Mouse (Mus musculus) hematopoietic stem cell, adult 5-6 weeks (primary cell): Measurements from ENCODE around the gene Ccdc65. TPM values are rescaled to one million over a fixed set of nuclear protein-coding genes. Genes with fewer than 3 reads are reported as not detected.

ENCODE experiments used
- ATAC-seq, 2 experiments: fragments of 125-278 bp in 1 of 2; replicated peaks in 1 of 2; 2 replicates each; pipeline ENCODE4 v1.8.0; 2016 to 2017; ENCODE audit warnings: inconsistent platforms in 2 of 2, mild to moderate bottlenecking in 2 of 2, moderate number of reproducible peaks in 2 of 2, low read depth in 1 of 2, moderate TSS enrichment in 1 of 2; ENCODE audit not compliant: low FRiP score in 2 of 2, poor library complexity in 2 of 2, severe bottlenecking in 2 of 2, insufficient read depth in 1 of 2, low TSS enrichment in 1 of 2
- total RNA-seq: library from RNA; stranded (forward); fragments of 172-1452, 232-1000 nt; gene quantifications from 2 replicates; pipeline ENCODE4 v1.2.3, GENCODE M21; 2017

The Ccdc65 gene
- total RNA-seq, 1 experiment from 2014 or later, result not detected

GRCm38 (mm10) chr15:98683746-98684145 is 24.3 kb upstream of the Ccdc65 start:
- no peak; a peak in 1 of 4 replicates for ATAC-seq

GRCm38 (mm10) chr15:98685926-98686325 is 22.1 kb upstream of the Ccdc65 start:
- ATAC-seq, result no peak

- ATAC-seq, result no peak
Observed at GRCm38 (mm10) chr15:98689682-98690081, 18.3 kb upstream of the Ccdc65 start.

- ATAC-seq, result no peak
Observed at GRCm38 (mm10) chr15:98691486-98692147, 16.4 kb upstream of the Ccdc65 start.

GRCm38 (mm10) chr15:98692171-98692715 is 15.8 kb upstream of the Ccdc65 start:
- no peak for ATAC-seq

GRCm38 (mm10) chr15:98695726-98696125 is 12.3 kb upstream of the Ccdc65 start:
- ATAC-seq, result no peak

- no peak for ATAC-seq
Observed at GRCm38 (mm10) chr15:98696216-98696615, 11.8 kb upstream of the Ccdc65 start.

GRCm38 (mm10) chr15:98699190-98700105 is 8.6 kb upstream of the Ccdc65 start:
- ATAC-seq, result peak; percentile 86 to 93

- no peak for ATAC-seq
Observed at GRCm38 (mm10) chr15:98704312-98704711, 3.7 kb upstream of the Ccdc65 start.

GRCm38 (mm10) chr15:98710442-98710841 is 2.4 kb downstream of the Ccdc65 start:
- peak; percentile 32 to 74; a peak in 3 of 4 replicates for ATAC-seq

GRCm38 (mm10) chr15:98714230-98714652 is 6.2 kb downstream of the Ccdc65 start:
- ATAC-seq, result no peak

GRCm38 (mm10) chr15:98717301-98717700 is 9.3 kb downstream of the Ccdc65 start:
- no peak for ATAC-seq

GRCm38 (mm10) chr15:98722191-98722590 is 14.2 kb downstream of the Ccdc65 start:
- ATAC-seq, result no peak

GRCm38 (mm10) chr15:98722854-98723253 is 14.8 kb downstream of the Ccdc65 start:
- ATAC-seq, result peak; percentile 38 to 65; a peak in 3 of 4 replicates

GRCm38 (mm10) chr15:98724441-98724840 is 16.4 kb downstream of the Ccdc65 start:
- no peak for ATAC-seq

- no peak for ATAC-seq
Observed at GRCm38 (mm10) chr15:98726079-98726478, 18.1 kb downstream of the Ccdc65 start.

- no peak for ATAC-seq
Observed at GRCm38 (mm10) chr15:98726746-98727145, 18.7 kb downstream of the Ccdc65 start.
